Mouse (Mus musculus) embryo, embryonic 10.5 days (tissue): ENCODE measurements at regions not wholly inside any gene's neighbourhood (a gene's known extent, or its start where the extent isn't known, plus 50 kb on each side); places are given as distances from the start of the nearest gene placed in this dataset.

Experiments used
- DNase-seq: peaks from one replicate; pipeline ENCODE4 v3.0.0-alpha.2; 2015; ENCODE audit warnings: low spot score

DNA sequence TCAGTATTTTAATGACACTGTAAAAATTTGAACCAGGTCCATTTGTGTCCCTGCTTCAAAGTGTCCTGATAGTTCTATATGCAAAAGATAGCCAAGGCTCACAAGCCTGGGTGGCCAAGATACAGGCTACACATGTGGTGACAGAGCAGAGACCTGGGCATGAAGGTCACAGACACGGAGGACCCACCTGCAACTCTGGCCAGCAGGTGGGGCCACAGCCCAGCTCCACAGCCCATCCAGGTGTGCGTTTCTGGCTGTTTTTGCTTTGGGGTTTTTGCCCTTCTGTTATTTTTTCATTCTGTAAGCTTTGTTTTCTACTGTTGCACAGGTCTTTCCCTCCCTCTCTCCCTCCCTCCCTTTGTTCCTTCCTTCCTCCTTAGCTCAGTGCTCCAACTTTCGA, 399.4 kb upstream of the Rora start:
- peak; percentile 11 for DNase-seq

DNA sequence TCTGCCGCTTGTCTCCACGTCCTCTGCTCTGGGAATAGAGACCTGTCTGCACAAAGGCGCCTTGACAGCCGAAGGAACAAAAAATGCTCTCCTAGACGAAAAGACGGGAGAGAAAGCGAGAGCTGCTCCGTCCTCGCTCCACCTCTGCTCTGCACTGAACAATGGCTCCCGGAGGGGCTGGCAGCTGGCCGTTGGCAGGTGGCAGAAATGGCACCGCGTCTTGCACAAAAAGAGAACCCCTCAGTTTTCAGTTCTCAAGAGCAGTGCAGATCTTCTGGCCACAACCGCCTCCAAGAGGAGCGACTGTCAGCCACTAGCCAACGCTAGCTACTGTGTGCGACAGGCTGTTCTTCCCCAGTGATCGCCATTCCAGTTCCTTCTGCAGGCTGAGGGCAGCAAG, 385.0 kb upstream of the Rora start:
- no peak for DNase-seq

DNA sequence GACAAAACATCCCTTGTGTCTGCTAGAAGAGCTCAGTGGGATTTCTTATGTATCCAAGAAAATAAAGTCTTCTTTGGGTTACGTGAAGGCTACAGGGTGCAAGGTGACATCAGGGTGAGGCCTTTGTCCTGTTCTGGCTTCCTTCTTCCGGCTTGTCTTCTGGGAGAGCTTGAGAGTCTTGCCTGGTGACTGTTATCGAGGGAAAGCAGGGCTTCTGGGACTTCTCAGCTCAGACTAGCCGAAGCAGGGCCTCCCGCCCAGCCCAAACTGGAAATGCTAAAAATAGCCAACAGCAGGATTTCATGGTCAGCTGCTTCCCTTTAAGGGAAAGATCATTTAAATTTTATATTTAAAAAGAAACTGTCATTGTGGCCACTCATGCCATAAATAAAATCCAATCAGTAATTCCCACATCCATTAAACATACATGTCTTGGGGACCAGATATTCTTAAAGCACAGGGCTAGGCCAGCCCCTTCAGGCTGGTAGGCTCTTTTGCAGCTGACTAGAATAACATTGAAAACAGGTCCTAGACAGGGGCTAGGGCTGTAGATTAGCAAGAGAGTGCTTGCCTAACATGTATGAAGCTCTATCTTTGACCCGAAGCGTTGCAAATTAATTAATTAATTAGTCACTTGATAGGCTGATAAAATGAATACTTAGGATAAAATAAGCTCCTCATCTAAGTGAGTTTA, 351.2 kb upstream of the Rora start:
- peak; percentile 27 for DNase-seq

DNA sequence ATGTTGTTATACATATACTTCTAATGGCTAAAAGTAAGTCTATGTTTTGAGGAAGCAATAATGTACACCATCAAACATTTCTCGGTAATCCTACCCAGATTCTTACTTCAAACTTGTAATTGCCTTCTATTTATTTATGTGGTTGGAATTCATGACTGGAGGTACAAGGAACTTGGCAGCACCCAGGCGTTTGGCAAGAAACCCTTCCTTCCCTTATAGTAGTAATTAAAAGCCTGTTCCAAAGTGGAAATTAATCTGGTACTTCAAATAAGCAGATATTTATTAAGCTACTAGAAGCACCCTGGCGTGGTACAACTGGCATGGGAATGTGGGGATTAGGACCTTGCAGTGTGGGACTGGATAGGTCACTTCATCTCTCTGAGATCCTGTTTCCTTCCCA, 322.9 kb upstream of the Rora start:
- no peak for DNase-seq

DNA sequence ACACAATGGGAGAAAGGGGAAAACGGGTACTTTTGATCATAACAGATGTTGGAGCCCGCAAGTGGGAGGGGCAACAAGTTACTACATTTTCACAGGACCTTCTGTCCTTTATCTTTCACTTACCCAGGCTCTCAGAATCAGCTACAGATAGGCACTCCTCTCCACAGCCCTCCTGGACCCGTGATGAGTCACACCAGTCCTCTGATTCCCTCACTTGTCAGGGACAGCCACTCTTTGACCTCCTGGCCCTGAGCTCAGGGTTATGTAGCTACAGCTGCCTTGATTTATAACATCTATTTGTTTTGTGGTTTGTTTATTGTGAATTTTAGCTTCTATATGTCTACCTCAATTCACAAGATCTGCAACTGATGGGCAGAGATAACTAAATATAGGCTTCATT, 312.7 kb upstream of the Rora start:
- DNase-seq = peak; percentile 4

DNA sequence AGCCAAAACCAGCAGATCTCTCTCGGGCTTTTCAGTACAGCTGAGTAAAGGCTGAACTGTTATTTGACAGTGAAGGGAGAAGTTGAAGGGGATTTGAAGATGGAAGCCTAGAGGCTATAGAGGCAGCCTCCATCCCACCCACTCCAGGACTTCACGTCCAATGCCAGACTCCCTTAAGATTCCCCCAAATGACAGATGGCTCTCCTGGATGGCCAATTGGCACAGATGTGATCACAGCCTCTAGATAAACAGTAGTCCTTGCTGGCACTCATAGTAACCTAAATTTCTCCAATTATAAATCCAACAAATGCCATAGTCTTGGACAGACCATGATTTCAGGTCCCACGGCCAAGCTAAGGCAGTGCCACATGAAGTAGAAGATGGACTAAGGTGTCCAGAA, 312.1 kb upstream of the Rora start:
- no peak for DNase-seq

DNA sequence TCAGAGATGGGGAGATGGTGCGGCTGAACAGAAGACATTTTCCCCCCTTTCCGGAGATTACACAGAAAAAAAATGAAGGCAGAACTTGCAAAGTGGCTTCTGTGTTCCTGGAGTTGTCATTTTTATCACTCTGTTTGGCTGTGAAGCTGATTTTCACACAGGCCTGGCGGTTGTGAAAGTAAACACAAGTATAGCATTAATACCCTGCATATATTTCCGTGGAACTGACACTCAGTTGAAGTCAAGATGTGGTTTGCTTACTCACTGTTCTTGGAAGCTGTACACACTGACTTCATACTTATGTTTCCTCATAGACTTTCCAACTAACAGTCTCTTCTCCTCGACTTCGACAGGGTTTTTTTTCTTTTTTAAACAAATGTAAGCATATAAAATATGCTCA, 306.2 kb upstream of the Rora start:
- DNase-seq = no peak

DNA sequence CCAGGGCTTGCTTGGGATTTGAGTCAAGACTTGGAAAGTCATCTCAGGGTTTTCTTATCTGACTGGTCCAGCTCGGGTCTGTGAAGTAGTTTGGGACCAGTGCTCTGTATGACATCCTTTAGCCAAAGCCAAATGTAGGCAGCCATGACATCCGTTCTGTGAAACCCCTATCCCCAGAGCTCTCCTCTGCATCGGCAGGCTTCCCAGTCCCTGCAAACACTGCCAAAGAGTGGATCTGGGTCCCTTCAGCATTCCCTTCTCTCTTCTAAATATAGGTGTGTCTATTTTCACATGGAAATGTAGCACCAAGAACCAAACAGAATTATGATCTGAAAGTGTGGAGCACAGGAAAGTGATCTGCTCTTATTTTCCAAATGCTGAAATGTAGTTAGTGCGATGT, 302.1 kb upstream of the Rora start:
- DNase-seq = no peak

DNA sequence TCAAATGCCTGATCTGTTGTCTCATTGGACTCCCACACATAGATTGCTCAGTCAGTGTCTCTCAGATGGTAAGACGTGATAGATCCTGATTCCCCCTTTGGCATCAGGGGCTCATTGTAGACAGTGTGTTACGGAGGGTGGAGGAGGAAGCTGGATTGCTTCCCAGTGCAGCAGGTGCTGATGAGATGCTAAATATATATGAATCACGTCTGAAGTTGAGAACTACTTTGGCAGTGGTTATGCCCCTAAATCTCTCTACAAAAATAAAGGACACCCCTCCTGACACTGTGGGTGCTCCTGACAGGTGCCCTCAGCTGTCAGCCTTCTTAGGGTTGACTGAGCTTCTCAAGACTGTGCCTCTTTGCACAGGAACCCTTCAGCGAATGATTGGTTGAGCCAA, 299.1 kb upstream of the Rora start:
- no peak for DNase-seq

DNA sequence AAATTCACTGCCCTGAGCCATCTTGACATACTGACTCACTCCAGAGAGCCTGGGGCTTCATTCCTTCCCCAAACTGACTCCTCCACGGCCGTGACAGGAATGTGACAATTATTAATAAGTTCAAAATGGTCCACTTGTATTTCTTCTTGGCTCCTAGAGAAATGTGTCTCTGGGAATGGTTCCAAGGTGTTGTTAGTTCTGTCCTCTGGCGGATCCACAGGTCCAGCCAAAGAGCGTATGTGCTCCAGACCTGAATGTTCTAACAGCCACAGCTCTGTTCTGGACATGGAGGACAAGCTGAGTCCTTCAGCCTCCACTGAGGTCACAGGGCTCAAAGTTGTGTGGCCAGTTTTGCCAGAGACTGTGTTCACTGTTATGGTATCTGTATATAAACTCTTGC, 297.5 kb upstream of the Rora start:
- DNase-seq = no peak

DNA sequence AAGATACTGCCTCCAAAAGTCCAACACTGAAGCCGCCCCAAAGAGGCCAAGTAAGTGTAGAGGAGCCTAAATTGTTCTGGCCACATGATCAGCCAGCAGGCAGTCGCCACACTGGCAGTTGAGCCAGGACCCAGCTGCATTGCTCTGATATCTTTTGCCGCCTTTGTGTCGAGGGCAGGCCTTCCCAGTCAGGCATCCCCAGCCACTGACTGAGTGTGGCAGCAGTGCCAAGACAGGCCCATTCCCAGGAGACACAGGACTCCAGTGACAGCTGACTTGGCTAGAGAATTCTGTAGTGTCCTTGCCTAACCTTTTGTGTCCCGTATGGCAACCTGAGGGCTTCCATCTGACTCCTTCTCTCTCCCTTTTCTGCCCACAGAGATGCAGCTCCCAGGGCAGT, 296.4 kb upstream of the Rora start:
- no peak for DNase-seq

DNA sequence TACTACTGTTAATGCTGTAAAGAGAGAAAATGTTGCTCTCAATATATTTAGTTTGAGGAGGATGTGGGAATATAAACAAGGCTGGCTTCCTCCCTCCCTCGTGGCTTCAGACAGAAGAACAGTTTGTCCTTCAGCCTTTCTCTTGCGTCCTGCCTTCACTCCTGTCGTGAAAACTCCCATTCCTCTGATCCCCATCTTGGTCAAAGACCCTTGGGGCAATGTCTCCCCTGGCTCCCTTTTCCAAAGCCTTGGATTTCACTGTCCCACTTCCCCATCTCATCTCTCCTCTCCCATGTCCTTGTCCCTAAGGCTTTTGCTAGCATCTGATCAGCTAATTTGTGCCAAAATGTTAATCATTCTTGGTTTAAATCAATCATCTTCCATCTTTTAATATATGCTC, 286.6 kb upstream of the Rora start:
- DNase-seq = no peak

DNA sequence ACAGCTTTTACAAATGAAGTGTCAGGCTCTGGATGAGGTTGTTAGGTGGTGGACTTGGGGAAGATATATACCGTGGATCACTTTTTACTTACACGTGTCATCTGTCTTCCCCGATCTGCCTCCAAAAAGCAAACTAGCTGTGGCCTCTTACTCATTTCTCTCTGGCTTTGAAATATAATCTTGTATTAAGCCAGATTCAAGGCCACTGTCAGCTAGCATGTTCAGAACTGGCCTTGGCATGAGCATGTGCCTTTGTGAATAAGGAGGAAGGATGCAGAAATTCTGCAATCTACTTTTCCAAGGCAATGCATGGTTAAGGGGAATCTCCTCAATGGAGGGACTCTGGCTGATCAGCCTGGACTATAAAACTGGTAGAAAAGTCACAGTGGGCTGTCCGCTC, 286.0 kb upstream of the Rora start:
- DNase-seq = no peak

DNA sequence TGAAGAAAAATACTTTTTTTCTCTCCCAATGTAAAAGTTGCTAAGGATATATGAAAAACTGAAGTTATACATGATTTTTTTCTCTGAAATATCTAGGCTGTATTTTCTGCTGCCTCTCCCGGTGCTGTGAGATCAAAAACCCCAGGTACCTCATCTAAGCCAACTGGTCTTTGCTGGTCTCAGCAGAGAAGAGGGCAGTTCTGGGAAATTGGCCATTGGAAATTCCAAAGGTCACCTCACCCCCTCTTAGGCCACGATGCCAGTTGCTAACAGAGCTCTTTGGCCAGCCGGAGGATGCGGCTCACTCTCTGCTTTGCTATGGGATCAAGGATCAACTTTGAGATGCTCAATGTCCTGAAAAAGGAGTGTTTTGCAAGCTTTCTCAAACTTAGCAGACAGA, 280.9 kb upstream of the Rora start:
- no peak for DNase-seq

DNA sequence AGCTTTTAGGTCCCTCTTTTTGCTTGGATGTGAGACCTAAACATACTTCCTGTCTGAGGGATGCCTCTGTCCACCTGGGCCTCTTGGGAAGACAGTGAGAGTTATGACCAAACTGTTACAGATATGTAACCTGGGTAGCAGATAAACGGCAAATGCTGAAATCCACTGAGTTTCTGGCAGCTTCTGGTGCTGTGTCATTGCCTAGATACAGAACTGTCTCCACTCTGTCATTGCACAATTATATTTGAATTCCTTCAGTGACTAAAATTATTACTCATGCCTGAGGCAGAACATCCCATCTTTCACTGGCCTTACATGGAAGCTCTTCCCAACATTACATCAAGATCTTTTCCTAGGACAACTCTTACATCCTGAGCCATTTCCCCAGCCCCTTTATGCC, 277.4 kb upstream of the Rora start:
- DNase-seq = no peak

DNA sequence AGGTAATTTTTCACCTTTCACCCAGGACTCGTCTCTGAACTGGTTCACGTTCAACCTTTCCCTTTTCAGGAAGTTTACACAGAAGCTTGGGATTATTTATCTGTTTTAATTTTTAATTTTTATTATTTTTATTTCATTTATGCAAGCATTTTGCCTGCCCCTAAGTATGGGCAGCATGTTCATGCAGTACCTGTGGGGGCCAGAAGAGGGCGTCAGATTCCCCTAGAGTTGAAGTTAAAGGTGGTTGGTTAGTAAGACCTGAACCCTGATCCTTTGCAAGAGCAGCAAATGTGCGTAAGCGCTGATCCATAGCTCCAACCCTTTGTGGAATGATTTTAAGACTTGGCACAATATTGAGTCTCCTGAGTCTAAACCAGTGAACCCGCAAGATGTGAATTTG, 271.7 kb upstream of the Rora start:
- DNase-seq = peak; percentile 19

DNA sequence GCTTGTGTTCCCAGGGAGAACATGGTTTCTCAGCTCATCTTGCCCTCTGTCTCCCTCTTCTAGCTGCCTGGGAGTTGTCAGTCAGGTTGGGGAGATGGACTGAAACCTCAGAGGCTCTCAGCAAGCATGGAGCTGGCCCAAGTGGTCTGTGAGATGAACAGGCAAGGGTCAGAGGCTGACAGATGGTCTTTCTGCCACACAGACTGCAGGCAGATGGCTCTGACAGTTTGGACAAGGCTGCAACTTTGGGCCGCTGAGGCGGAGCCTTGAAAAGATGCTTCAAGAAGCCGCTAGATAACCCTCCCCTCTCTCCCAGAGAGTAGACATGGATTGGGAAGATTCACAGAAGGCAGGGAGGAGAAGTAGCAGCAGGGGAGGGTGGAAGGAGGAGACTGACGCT, 252.7 kb upstream of the Rora start:
- DNase-seq = peak; percentile 21

DNA sequence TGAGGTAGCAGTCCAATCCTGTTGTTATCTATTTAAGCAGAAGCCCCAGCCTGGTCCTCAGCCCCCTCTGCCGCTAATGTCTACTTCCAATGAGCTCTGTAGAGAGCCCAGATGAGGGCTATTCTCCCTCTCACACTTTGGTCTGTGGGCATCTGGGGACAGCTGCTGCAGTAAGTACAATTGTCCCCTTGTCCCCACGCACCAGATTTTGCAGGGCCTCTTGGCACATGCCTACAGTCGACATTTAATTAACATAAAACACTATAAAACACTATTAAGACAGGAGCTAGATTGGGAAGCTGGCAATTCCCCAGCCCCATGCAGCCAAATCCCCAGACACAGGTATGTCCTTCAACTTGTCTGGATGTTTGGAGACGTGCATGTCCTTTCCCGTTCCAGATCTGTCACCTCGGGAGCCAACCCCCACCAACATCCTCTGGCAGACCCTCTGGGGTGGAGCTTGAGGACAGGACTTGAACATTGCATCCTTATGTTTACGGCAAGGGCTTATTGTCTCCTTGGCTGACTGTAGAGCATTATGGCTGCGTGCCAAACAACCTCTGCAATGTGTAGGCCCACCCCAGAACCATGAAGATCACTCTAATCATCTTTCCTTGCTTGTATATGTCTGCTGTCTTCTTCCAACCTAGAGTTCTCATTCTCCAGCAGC, 251.3 kb upstream of the Rora start:
- no peak for DNase-seq

DNA sequence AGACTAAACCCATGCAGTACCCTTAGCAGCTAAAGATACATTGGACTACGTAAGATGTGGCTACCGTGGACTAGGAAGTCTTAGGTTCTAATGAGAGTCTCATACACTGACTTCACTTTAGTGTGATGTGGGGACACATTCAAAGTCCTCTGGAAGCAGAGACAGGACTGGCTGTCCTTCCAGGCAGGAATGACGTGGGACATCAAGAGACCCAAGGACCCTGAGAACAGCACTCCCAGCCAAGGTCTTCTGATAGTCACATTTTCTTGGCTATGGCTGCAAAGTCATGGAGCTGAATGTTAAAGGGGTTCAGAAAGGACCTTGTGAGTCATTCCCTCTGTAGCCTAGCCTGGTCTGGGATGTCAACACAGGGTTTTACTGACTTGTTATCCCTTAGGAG, 250.6 kb upstream of the Rora start:
- DNase-seq = no peak

DNA sequence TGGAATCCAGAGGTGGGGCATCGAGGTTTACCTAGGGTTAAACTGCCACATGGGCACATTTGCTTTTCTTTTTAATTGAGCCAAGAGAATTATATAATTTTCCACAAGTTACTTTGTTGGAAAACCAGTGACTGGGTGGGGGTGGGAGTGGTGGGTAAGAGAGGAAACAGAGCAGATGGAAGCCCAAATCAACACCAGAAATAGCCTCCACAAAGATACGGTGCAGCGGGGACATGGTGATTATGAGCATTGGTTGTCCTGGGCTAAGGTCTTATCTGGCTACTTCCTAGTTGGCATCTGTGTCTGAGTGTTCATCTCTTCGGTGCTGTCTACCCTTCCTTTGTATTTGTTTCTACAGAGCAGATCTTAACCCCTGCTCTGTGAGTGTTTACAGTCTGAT, 250.1 kb upstream of the Rora start:
- no peak for DNase-seq

DNA sequence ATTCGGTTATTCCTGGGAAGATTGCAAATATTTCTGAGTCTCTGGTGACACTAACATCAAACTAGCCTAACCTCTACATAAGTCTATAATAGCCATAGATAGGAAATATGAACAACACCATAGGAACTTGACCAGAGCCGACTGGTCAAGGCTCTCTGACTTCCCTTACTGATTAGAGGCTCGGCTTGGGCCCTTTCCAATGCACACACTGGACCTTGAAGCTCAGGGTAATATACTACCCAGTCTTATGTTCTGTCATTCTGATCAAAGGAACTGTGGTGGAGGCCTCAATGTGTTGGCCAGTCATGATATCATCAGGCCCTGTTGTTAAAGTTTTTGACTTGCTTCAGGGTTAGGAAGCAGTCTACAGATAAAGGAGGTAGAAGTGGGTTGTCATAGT, 243.8 kb upstream of the Rora start:
- no peak for DNase-seq

DNA sequence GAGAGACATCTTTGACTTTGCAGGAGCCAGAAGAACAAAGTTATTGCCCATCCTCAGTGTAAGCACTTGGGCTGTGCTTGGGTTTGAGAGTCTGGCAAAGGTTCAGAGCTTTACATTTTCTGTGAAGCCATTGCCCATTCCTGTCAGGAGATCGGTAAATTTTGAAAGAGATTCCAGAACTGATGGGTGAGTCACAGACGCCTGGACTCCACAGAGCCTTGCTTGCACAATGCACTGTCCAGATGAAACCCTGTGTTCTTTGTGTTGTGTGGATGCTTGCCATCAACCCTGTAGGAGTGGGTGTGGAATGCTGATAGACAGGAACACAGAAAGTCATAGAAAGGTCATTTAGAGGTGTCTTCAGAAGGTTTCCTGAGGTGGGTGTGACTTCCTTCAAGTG, 227.3 kb upstream of the Rora start:
- no peak for DNase-seq

DNA sequence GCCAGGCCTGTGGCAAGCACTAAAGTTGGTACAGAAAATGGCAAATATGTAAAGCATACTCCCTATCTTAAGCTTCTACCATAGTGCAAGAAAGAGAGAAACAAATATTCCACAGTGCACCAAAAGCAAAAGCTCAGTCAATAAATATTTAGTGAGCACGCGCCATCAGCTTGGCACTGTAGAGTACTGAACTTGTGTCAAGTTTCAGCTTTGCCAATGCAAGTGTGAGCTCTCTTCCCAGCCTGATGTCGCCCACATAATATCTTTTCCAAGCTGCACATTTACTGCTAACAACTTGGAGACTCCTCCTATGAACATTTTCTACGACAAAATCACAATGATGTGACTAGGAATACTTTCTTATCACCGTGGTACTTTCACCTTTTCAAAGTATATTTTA, 190.8 kb upstream of the Rora start:
- DNase-seq = no peak

DNA sequence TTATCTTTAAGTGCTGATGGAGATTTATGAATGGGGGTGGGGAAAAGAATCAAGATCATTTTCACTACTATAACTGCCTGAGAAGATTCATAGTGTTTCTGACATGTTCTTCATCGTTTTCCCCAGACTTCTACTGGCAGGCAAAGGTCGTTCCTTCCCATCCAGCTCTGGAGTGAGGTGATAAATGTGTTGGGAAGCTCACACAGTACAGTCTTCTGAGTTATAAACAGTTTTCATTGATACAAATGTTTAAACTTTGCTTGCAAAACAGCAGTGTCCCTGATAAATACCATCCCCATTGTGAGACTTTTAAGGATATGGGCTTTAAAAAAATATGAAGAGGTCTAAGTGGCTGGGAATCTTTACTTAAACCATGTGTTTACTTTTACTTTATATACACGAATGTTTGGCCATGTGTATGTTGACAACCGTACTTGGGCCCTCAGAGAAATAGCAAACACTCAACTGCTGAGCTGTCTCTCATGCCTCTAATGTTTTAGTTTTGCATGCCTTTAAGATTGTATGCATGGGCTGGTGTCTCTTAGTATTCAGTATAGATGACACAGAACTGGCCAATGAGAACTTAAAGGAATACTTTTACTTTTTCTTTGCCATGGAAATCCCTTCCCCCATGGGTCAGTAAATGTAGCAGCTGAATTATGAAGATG, 189.8 kb upstream of the Rora start:
- DNase-seq = no peak
